In genomic region chr11:58274572-58274971, GRCm38 (mm10) we compare ENCODE assay signal across 22 mouse cellular contexts. TPM values are rescaled to one million over a fixed set of nuclear protein-coding genes. Genes with fewer than 3 reads are reported as not detected.
DNase-seq lines count a peak whose midpoint lies in the region; ATAC-seq and TF ChIP-seq lines count a peak whose summit lies in the region.
"Had no signal": no experiment of that assay in that cellular context is flagged by ENCODE, and none has a peak within 500 bp of the region (broad histone marks: within the 10 kb centered on the region; RNA-seq: fewer than 3 reads in every experiment).

Gene 4930438A08Rik (plus strand): TSS chr11:58274799.

- ATAC-seq in erythroblast, adult 5-6 weeks (replicated peaks; ENCODE audit: low FRiP score, poor library complexity, severe bottlenecking), result no peak
- ATAC-seq: forebrain, embryonic 13.5 days; forebrain, postnatal 0 days had no signal

- H3K79me2 ChIP-seq in liver, adult 2 months (ENCODE audit: control insufficient read depth, insufficient read depth, low read length), result no peaks in the 10 kb centered on the region

- DNase-seq in liver, adult 2 months (ENCODE audit: extremely low read depth, low read depth, low spot score), result peak; percentile 13
- no peak for DNase-seq in liver
- DNase-seq in left cerebral cortex, postnatal 36 days (ENCODE audit: low spot score in 2 of 2), result no peak
- no peak for DNase-seq in urinary bladder, adult 2 months (ENCODE audit: low spot score)
- DNase-seq: adrenal gland, adult 2 months; adrenal gland, postnatal 25 days; cerebellum, adult 2 months; cerebellum, postnatal 14 days; forebrain, postnatal 0 days; gastrocnemius, postnatal 14 days; heart, adult 18-20 months; heart, postnatal 36 days had no signal

- no peak within 1 kb of the TSS for H3K9ac ChIP-seq in liver, adult 2 months (ENCODE audit: low read depth, low read length)
- H3K9ac ChIP-seq: embryonic facial prominence, embryonic 13.5 days; forebrain, embryonic 13.5 days; forebrain, postnatal 0 days; heart, embryonic 12.5 days; hindbrain, embryonic 15.5 days had no signal

- H3K36me3 ChIP-seq in liver, adult 2 months (ENCODE audit: control insufficient read depth, insufficient read depth, low read length), result no peaks in the 10 kb centered on the region
- no peaks in the 10 kb centered on the region for H3K36me3 ChIP-seq in megakaryocyte, embryonic 14.5 days (replicated peaks; ENCODE audit: low read length)
- H3K36me3 ChIP-seq: embryonic facial prominence, embryonic 13.5 days; heart, embryonic 12.5 days; hindbrain, embryonic 15.5 days had no signal

- H3K4me3 ChIP-seq in liver, adult 2 months (ENCODE audit: insufficient read depth, low read depth, low read length), result no peak within 1 kb of the TSS
- H3K4me3 ChIP-seq in bone marrow, adult 2 months (replicated peaks; ENCODE audit: control insufficient read depth, low read depth, low read length), result peak within 1 kb of the TSS; percentile 60
- peak within 1 kb of the TSS; percentile 53 for H3K4me3 ChIP-seq in megakaryocyte, embryonic 14.5 days (replicated peaks)
- H3K4me3 ChIP-seq: embryonic facial prominence, embryonic 13.5 days; forebrain, embryonic 13.5 days; heart, embryonic 12.5 days; hindbrain, embryonic 15.5 days had no signal

- H3K27ac ChIP-seq in liver, adult 2 months (replicated peaks; ENCODE audit: insufficient read depth, low read depth, low read length), result no peak within 1 kb of the TSS
- peak within 1 kb of the TSS; percentile 79 for H3K27ac ChIP-seq in bone marrow, adult 2 months (ENCODE audit: control insufficient read depth, insufficient read depth, low read depth, low read length, poor library complexity)
- H3K27ac ChIP-seq: embryonic facial prominence, embryonic 13.5 days; forebrain, embryonic 13.5 days; hindbrain, embryonic 15.5 days had no signal

- H3K9me3 ChIP-seq in megakaryocyte, embryonic 14.5 days, result no peaks in the 10 kb centered on the region
- H3K9me3 ChIP-seq: embryonic facial prominence, embryonic 13.5 days; forebrain, embryonic 13.5 days; heart, embryonic 12.5 days; hindbrain, embryonic 15.5 days had no signal

- intact Hi-C loops in left cerebral cortex, postnatal 36 days (cut with DNase I), result no loop called here

- no peak for TF ChIP-seq POLR2A in liver, adult 2 months (IDR thresholded peaks at IDR 0.05; ENCODE audit: extremely low read depth, insufficient read depth, low read length)
- TF ChIP-seq POLR2A in bone marrow, adult 2 months (IDR thresholded peaks at IDR 0.05; ENCODE audit: borderline replicate concordance, control insufficient read depth, low read depth, low read length), result no peak

- H3K4me1 ChIP-seq in liver, adult 2 months (ENCODE audit: control insufficient read depth, insufficient read depth, low read length), result no peaks in the 10 kb centered on the region; the same call in 1 of the 2 replicates
- H3K4me1 ChIP-seq in bone marrow, adult 2 months (ENCODE audit: control insufficient read depth, insufficient read depth, low read length), result peaks cover 2% of the 10 kb centered on the region
- H3K4me1 ChIP-seq in megakaryocyte, embryonic 14.5 days, result peaks cover 2% of the 10 kb centered on the region; the same call in 1 of the 2 replicates
- H3K4me1 ChIP-seq: embryonic facial prominence, embryonic 13.5 days; forebrain, embryonic 13.5 days; heart, embryonic 12.5 days; hindbrain, embryonic 15.5 days had no signal

- H3K27me3 ChIP-seq in liver, adult 2 months (ENCODE audit: control insufficient read depth, insufficient read depth, low read length), result 0 out of 2 replicates have a peak, but pooled peaks cover 2% of the 10 kb centered on the region
- H3K27me3 ChIP-seq in megakaryocyte, embryonic 14.5 days (replicated peaks), result peaks cover 44% of the 10 kb centered on the region
- H3K27me3 ChIP-seq: embryonic facial prominence, embryonic 13.5 days; forebrain, embryonic 13.5 days; hindbrain, embryonic 15.5 days had no signal

- 25% methylated on average over 2 of the region's 2 CpGs for WGBS in liver, adult 2 months
- WGBS in bone marrow, adult 2 months, result 19% methylated on average over 2 of the region's 2 CpGs

- no peak for TF ChIP-seq CTCF in liver, adult 2 months (IDR thresholded peaks at IDR 0.05; ENCODE audit: low read depth, low read length)
- no peak for TF ChIP-seq CTCF in bone marrow, adult 2 months (IDR thresholded peaks at IDR 0.05; ENCODE audit: control insufficient read depth, insufficient read depth, low read length)

RNA-seq across cellular contexts. Expression of gene 4930438A08Rik, which starts in this region (rescaled TPM):
- total RNA-seq in liver, adult 2 months (2014; rRNA removed), result 0.07 TPM in 1 of 2 replicates, not detected in the other
- not detected in 2 replicates for polyA plus RNA-seq in liver, adult 2 months (2012; rRNA removed)
- 5.9 and 21.1 TPM in 2 replicates for polyA plus RNA-seq in bone marrow, adult 2 months (2011; ENCODE audit: insufficient read depth, insufficient read length, low replicate concordance, missing spikeins)
- total RNA-seq in erythroblast, adult 5-6 weeks (2015; ENCODE audit: low replicate concordance), result 18.4 and 20.9 TPM in 2 replicates
- 11.7 and 16.9 TPM in 2 replicates for total RNA-seq in erythroblast, adult 5-6 weeks (2017; ENCODE audit: low replicate concordance)
- polyA plus RNA-seq in megakaryocyte, embryonic 14.5 days (2012; ENCODE audit: insufficient read depth, low replicate concordance), result 0.19 TPM in 1 of 2 replicates, not detected in the other
- not detected for total RNA-seq in left cerebral cortex, postnatal 36 days (2021)
- polyA plus RNA-seq in urinary bladder, adult 2 months (2012; rRNA removed), result 0.04 TPM in 1 of 2 replicates, not detected in the other
- total RNA-seq: adrenal gland, adult 2 months; adrenal gland, postnatal 25 days; forebrain, postnatal 0 days; gastrocnemius, adult 18-20 months; gastrocnemius, postnatal 14 days; heart, adult 18-20 months; heart, postnatal 36 days had no signal
- polyA plus RNA-seq: cerebellum, adult 2 months; cortical plate, adult 2 months; embryonic facial prominence, embryonic 13.5 days; forebrain, embryonic 13.5 days; forebrain, postnatal 0 days; heart, embryonic 12.5 days; hindbrain, embryonic 11.5 days; hindbrain, embryonic 15.5 days had no signal

Comparison
In these comparisons a context has a peak if more than half of its experiments do, and no peak if none do; other contexts are left out.
1. RNA of gene 4930438A08Rik (total RNA-seq): 11.7 to 20.9 TPM in erythroblast, adult 5-6 weeks; 0.07 TPM in liver, adult 2 months and not detected in left cerebral cortex, postnatal 36 days; every median in the first group is over 10 times any median in the second.
2. Peak in DNase-seq in liver, adult 2 months; RNA of the gene not detected or under 1 TPM.